Mouse (Mus musculus) C2C12 (cell line): ENCODE results near the gene Timm29.

ENCODE experiments used
- CEBPB ChIP-seq: IDR thresholded peaks from one replicate; pipeline ENCODE4 v1.6.1; 2011; ENCODE audit warnings: low read depth, mild to moderate bottlenecking, control low read depth, moderate library complexity
- CTCF ChIP-seq: IDR thresholded peaks from one replicate; pipeline ENCODE4 v1.5.1; 2011; ENCODE audit not compliant: control insufficient read depth, insufficient read depth, insufficient read length
- FOSL1 ChIP-seq: IDR thresholded peaks from one replicate; pipeline ENCODE4 v1.8.0; 2011; ENCODE audit warnings: mild to moderate bottlenecking, low read length; ENCODE audit not compliant: poor library complexity, insufficient read depth, severe bottlenecking
- MAX ChIP-seq: IDR thresholded peaks from one replicate; pipeline ENCODE4 v1.6.1; 2011; ENCODE audit warnings: mild to moderate bottlenecking, control low read depth
- MYOD1 ChIP-seq: IDR thresholded peaks from one replicate; pipeline ENCODE4 v1.6.1; 2011; ENCODE audit warnings: low read depth; ENCODE audit not compliant: control insufficient read depth, insufficient read length
- MYOG ChIP-seq: IDR thresholded peaks from one replicate; pipeline ENCODE4 v1.6.1; 2011; ENCODE audit not compliant: control insufficient read depth, insufficient read length; ENCODE audit errors: extremely low read depth
- USF1 ChIP-seq: IDR thresholded peaks from one replicate; pipeline ENCODE4 v1.6.1; 2011; ENCODE audit warnings: low read depth, mild to moderate bottlenecking, control low read depth, moderate library complexity

DNA sequence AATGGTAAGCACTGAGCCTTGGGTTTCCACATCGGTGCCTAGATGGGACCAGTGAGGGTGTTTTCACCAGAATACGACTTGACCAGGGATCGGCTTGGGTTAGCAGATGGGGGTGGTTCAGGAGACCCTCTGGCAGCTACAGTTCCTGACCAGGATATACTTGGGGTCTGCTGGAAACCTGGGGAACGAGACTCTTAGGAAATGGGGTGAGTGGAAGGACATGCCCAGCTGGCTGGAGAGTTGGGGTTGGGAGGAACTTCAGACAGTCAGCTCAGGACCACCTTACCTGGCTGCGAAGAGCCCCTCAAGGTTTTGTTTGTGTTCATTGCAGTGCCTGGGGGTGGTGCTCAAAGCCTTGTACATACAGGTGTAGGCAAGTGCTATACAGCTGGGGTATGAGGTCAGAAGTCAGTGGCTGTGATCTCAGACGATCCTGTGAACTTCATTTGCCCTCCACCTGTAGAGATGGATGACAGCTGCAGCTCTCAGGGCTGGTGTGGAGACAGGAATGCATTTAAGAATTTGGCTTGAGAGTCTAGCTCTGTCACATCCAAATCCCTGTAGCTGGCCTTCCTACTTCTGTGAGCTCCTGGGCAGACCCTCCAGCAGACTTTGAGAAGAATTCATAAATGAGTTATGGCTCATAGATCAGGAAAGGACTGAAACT is 38.8 kb upstream of the Timm29 start:
- TF ChIP-seq CTCF (no peak), USF1 (no peak), FOSL1 (no peak), MYOD1 (no peak), MAX (no peak), CEBPB (no peak), MYOG (no peak)
